Mouse (Mus musculus) adrenal gland, adult (tissue): ENCODE data around the gene Rars2.
"Not testable (repeated sequence)": the region's sequence is repeated elsewhere in the genome, so short reads cannot be mapped to it uniquely, and the experiment has no call there.

Experiments
- DNase-seq, 2 experiments: peaks; one replicate each; pipeline ENCODE4 v3.0.0; 2022 to 2023; ENCODE audit warnings: low spot score in 1 of 2; ENCODE audit not compliant: inconsistent age in 2 of 2

Rars2 gene

GRCm38 (mm10) chr4:34614630-34615094, at the start of gene Rars2, which contains the start of gene Orc3:
Gene Rars2 (plus strand): TSS chr4:34614957.
Gene Orc3 (minus strand): TSS chr4:34614944.
- DNase-seq, result peak; percentile 95 to 97

- no peak for DNase-seq
These were observed 48.5 kb upstream of the Rars2 start for GRCm38 (mm10) chr4:34566226-34566625.

- DNase-seq, result no peak
These were observed 41.9 kb upstream of the Rars2 start for GRCm38 (mm10) chr4:34572876-34573275.

GRCm38 (mm10) chr4:34577028-34577427, 37.7 kb upstream of the Rars2 start:
- peak in 1 of 2 experiments; percentile 26 for DNase-seq

- no peak for DNase-seq
These were observed 35.5 kb upstream of the Rars2 start for GRCm38 (mm10) chr4:34579215-34579614.

- DNase-seq, result not testable (repeated sequence)
These were observed 33.3 kb upstream of the Rars2 start for GRCm38 (mm10) chr4:34581489-34581888.

GRCm38 (mm10) chr4:34581990-34582389, 32.8 kb upstream of the Rars2 start:
- DNase-seq, result peak in 1 of 2 experiments; percentile 55

GRCm38 (mm10) chr4:34582476-34582875, 32.3 kb upstream of the Rars2 start:
- peak in 1 of 2 experiments; percentile 64 for DNase-seq

GRCm38 (mm10) chr4:34583427-34583826, 31.3 kb upstream of the Rars2 start:
- DNase-seq, result peak in 1 of 2 experiments; percentile 56

- no peak for DNase-seq
These were observed 29.7 kb upstream of the Rars2 start for GRCm38 (mm10) chr4:34584871-34585607.

- DNase-seq, result no peak
These were observed 11.6 kb upstream of the Rars2 start for GRCm38 (mm10) chr4:34603123-34603522.

GRCm38 (mm10) chr4:34606658-34607057, 8.1 kb upstream of the Rars2 start:
- DNase-seq, result no peak

- DNase-seq, result peak in 1 of 2 experiments; percentile 59
These were observed 1.1 kb upstream of the Rars2 start for GRCm38 (mm10) chr4:34613571-34614145.

- peak; percentile 18 to 75 for DNase-seq
These were observed 546 bp downstream of the Rars2 start for GRCm38 (mm10) chr4:34615303-34615702.

GRCm38 (mm10) chr4:34616146-34616545, 1.4 kb downstream of the Rars2 start:
- no peak for DNase-seq

GRCm38 (mm10) chr4:34625556-34625955, 10.8 kb downstream of the Rars2 start:
- peak in 1 of 2 experiments; percentile 59 for DNase-seq

GRCm38 (mm10) chr4:34626401-34626800, 11.6 kb downstream of the Rars2 start:
- peak; percentile 50 to 81 for DNase-seq

GRCm38 (mm10) chr4:34629956-34630355, 15.2 kb downstream of the Rars2 start:
- DNase-seq, result no peak

- no peak for DNase-seq
These were observed 19.4 kb downstream of the Rars2 start for GRCm38 (mm10) chr4:34634129-34634528.

GRCm38 (mm10) chr4:34636036-34636435, 21.3 kb downstream of the Rars2 start:
- no peak for DNase-seq

GRCm38 (mm10) chr4:34637386-34637785, 22.6 kb downstream of the Rars2 start:
- no peak for DNase-seq

- no peak for DNase-seq
These were observed 23.1 kb downstream of the Rars2 start for GRCm38 (mm10) chr4:34637851-34638250.
